Mouse (Mus musculus): Measurements from ENCODE around the gene Med6. TPM values are rescaled to one million over a fixed set of nuclear protein-coding genes. Genes with fewer than 3 reads are reported as not detected.

Gene Med6
- 0.47 and 2.7 TPM in 2 replicates for polyA plus RNA-seq (2012; ENCODE audit: low replicate concordance)

GRCm38 (mm10) chr12:81594902-81595671 is at the start of gene Med6:
Gene Med6 (minus strand): TSS chr12:81595008.

GRCm38 (mm10) chr12:81630915-81631660 is 36.3 kb upstream of the Med6 start, which contains the start of gene Ttc9:
Gene Ttc9 (plus strand): TSS chr12:81631249.

GRCm38 (mm10) chr12:81568374-81568773 is 26.4 kb downstream of the Med6 start, which contains the start of gene Adam21:
Gene Adam21 (minus strand): TSS chr12:81568474.

GRCm38 (mm10) chr12:81532316-81533028 is 62.3 kb downstream of the Med6 start, which contains the start of the genes Gm20498 and Synj2bp:
Gene Gm20498 (minus strand): TSS chr12:81532905.
Gene Synj2bp (minus strand): TSS chr12:81532911.

Other genes with a start within 250 kb of the Med6 start
- 0.09 TPM in 1 of 2 replicates, not detected in the other for gene Gm4787, start 215.5 kb downstream of the Med6 start, polyA plus RNA-seq (2012; ENCODE audit: low replicate concordance)
- not detected in 2 replicates for gene Adam4, start 173.1 kb downstream of the Med6 start, polyA plus RNA-seq (2012; ENCODE audit: low replicate concordance)
- gene Cox16, start 109.9 kb downstream of the Med6 start, polyA plus RNA-seq (2012; ENCODE audit: low replicate concordance) = 1.6 and 59.3 TPM in 2 replicates
- gene Gm20498, start 62.1 kb downstream of the Med6 start, polyA plus RNA-seq (2012; ENCODE audit: low replicate concordance) = 0.40 and 56.9 TPM in 2 replicates
- 5.6 and 8.6 TPM in 2 replicates for gene Synj2bp, start 62.1 kb downstream of the Med6 start, polyA plus RNA-seq (2012; ENCODE audit: low replicate concordance)
- not detected in 2 replicates for gene Adam21, start 26.5 kb downstream of the Med6 start, polyA plus RNA-seq (2012; ENCODE audit: low replicate concordance)
- gene Ttc9, start 36.2 kb upstream of the Med6 start, polyA plus RNA-seq (2012; ENCODE audit: low replicate concordance) = not detected in 2 replicates
- 6.7 and 12.2 TPM in 2 replicates for gene Map3k9, start 186.2 kb upstream of the Med6 start, polyA plus RNA-seq (2012; ENCODE audit: low replicate concordance)